Mouse (Mus musculus) forebrain, embryonic 14.5 days (tissue): ENCODE data around the gene Fut2. TPM values are rescaled to one million over a fixed set of nuclear protein-coding genes. Genes with fewer than 3 reads are reported as not detected.

Experiments
- ATAC-seq: fragments of 200-750 bp; cut with Nextera tagmentation; 2 replicates; pipeline ENCODE4 v1.8.0; 2017; ENCODE audit warnings: mild to moderate bottlenecking, moderate library complexity
- DNase-seq: peaks from one replicate; pipeline ENCODE4 v3.0.0-alpha.2; 2015; ENCODE audit warnings: low spot score
- H3K27ac ChIP-seq: fragments of 300-500 bp; sonication (generic); 2 replicates; pipeline ENCODE4 v1.5.1; 2014; ENCODE audit warnings: low read depth, mild to moderate bottlenecking, control low read depth, low read length, moderate library complexity
- H3K27me3 ChIP-seq: fragments of 300-500 bp; sonication (generic); replicated peaks from 2 replicates; pipeline ENCODE4 v1.6.1; 2014; ENCODE audit warnings: low read length, control low read depth, mixed read lengths; ENCODE audit not compliant: control insufficient read depth, insufficient read depth
- H3K36me3 ChIP-seq: fragments of 300-500 bp; sonication (generic); 2 replicates; pipeline ENCODE4 v1.6.1; 2014; ENCODE audit warnings: low read length, control low read depth; ENCODE audit not compliant: control insufficient read depth, insufficient read depth
- H3K4me1 ChIP-seq: fragments of 300-500 bp; sonication (generic); 2 replicates; pipeline ENCODE4 v1.6.1; 2014; ENCODE audit warnings: antibody characterized with exemption, low read length, control low read depth; ENCODE audit not compliant: control insufficient read depth, insufficient read depth
- H3K4me2 ChIP-seq: fragments of 300-500 bp; sonication (generic); 2 replicates; pipeline ENCODE4 v1.6.1; 2014; ENCODE audit warnings: mild to moderate bottlenecking, control low read depth, low read length
- H3K4me3 ChIP-seq: fragments of 300-500 bp; sonication (generic); 2 replicates; pipeline ENCODE4 v1.5.1; 2014; ENCODE audit warnings: low read depth, low read length, control low read depth
- H3K9ac ChIP-seq: fragments of 300-500 bp; sonication (generic); 2 replicates; pipeline ENCODE4 v1.6.1; 2014; ENCODE audit warnings: mild to moderate bottlenecking, low read length, control low read depth, moderate library complexity
- H3K9me3 ChIP-seq: fragments of 300-500 bp; sonication (generic); replicated peaks from 2 replicates; pipeline ENCODE4 v1.6.1; 2016; ENCODE audit warnings: low read length, control low read depth, mixed read lengths; ENCODE audit not compliant: control insufficient read depth
- WGBS: fragments of 180-500 bp; shearing (Covaris S2); extraction: QIAGEN DNeasy Blood & Tissue Kit; methylation state at CpG from one replicate; pipeline ENCODE4 v1.1.7; 2014; 5-methylcytosine and 5-hydroxymethylcytosine counted together
- polyA plus RNA-seq: library from polyadenylated mRNA; unstranded; fragments of >200 nt; fragmentation: Nextera tagmentation; extraction: Ambion mirVana; gene quantifications from 2 replicates; pipeline ENCODE4 v1.2.1, GENCODE M21; 2014

The Fut2 gene
- polyA plus RNA-seq, 1 experiment from 2014 or later, result 0.11 TPM

- H3K4me2 ChIP-seq, result no peak overlapping the region
- WGBS, result 20% methylated on average over 6 of the region's 6 CpGs
- no peaks in the 10 kb centered on the region for H3K9me3 ChIP-seq
- H3K4me3 ChIP-seq, result no peak overlapping the region
- no peak for DNase-seq
- no peaks in the 10 kb centered on the region for H3K4me1 ChIP-seq
- H3K36me3 ChIP-seq, result no peaks in the 10 kb centered on the region
- H3K27ac ChIP-seq, result no peak overlapping the region
- no peak overlapping the region for H3K9ac ChIP-seq
- no peak for ATAC-seq
- H3K27me3 ChIP-seq, result peaks cover 20% of the 10 kb centered on the region
Observed at GRCm38 (mm10) chr7:45616277-45616676, 49.9 kb downstream of the Fut2 start.

GRCm38 (mm10) chr7:45609511-45609910 lies 56.7 kb downstream of the Fut2 start:
- no peak for ATAC-seq

DNA sequence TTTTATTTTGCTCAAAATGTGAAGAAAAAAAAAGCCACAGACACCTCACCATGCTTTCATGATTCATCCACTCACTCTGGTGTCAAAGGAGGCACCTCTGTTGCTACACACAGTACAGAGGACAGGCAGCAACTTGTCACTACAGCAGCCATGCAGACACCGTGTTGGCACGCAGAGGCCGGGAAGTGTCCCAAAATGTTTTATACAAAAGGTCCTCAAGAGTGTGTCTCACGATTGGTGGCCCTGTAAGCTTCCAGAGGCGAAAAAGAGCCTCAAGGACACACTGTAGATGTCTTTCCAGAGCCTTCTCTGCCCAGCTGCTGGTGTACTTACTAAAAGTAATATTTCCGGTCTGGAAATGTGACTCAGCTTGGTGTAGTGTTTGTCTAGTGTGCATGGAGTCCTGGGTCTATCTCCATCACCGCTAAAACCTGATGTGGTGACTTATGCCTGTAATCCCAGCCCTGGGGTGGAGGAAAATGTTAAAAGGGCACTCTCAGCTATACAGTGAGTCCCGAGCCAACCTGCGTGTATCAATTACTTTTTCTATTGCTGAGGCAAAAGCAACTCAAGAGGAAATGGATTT lies 60.4 kb downstream of the Fut2 start:
- 82% methylated on average over 9 of the region's 9 CpGs for WGBS
- Histone ChIP-seq H3K9me3 (no peaks in the 10 kb centered on the region), H3K4me2 (no peak overlapping the region), H3K27me3 (no peaks in the 10 kb centered on the region), H3K27ac (no peak overlapping the region), H3K4me1 (no peaks in the 10 kb centered on the region), H3K36me3 (no peaks in the 10 kb centered on the region), H3K4me3 (no peak overlapping the region), H3K9ac (no peak overlapping the region)
- DNase-seq (no peak), ATAC-seq (no peak)

More at GRCm38 (mm10) chr7:45609511-45609910, 56.7 kb downstream of the Fut2 start:
- no peak overlapping the region for H3K4me3 ChIP-seq
- H3K4me2 ChIP-seq, result no peak overlapping the region
- no peaks in the 10 kb centered on the region for H3K27me3 ChIP-seq
- no peak overlapping the region for H3K9ac ChIP-seq
- no peaks in the 10 kb centered on the region for H3K4me1 ChIP-seq
- H3K9me3 ChIP-seq, result no peaks in the 10 kb centered on the region
- 82% methylated on average over 1 of the region's 1 CpGs for WGBS
- no peaks in the 10 kb centered on the region for H3K36me3 ChIP-seq
- DNase-seq, result no peak
- no peak overlapping the region for H3K27ac ChIP-seq

GRCm38 (mm10) chr7:45598960-45599879 lies 67.0 kb downstream of the Fut2 start:
- no peaks in the 10 kb centered on the region for H3K27me3 ChIP-seq
- H3K36me3 ChIP-seq, result no peaks in the 10 kb centered on the region
- H3K4me3 ChIP-seq, result no peak overlapping the region
- DNase-seq (no peak), ATAC-seq (no peak)
- H3K4me2 ChIP-seq, result no peak overlapping the region
- no peak overlapping the region for H3K27ac ChIP-seq
- no peaks in the 10 kb centered on the region for H3K9me3 ChIP-seq
- 47% methylated on average over 18 of the region's 18 CpGs for WGBS
- H3K9ac ChIP-seq, result no peak overlapping the region
- H3K4me1 ChIP-seq, result no peaks in the 10 kb centered on the region

Other genes with a start within 250 kb of the Fut2 start
- 0.46 TPM in 1 of 2 replicates, not detected in the other for gene Lhb, start 245.6 kb downstream of the Fut2 start, polyA plus RNA-seq
- gene Gys1, start 231.6 kb downstream of the Fut2 start, polyA plus RNA-seq, result 13.4 and 15.5 TPM in 2 replicates
- gene Ruvbl2, start 228.3 kb downstream of the Fut2 start, polyA plus RNA-seq, result 144 and 153 TPM in 2 replicates
- 6,238 and 6,800 TPM in 2 replicates for gene Ftl1, start 206.5 kb downstream of the Fut2 start, polyA plus RNA-seq
- gene Bax, start 199.5 kb downstream of the Fut2 start, polyA plus RNA-seq, result 163 and 168 TPM in 2 replicates
- gene Tulp2, start 184.5 kb downstream of the Fut2 start, polyA plus RNA-seq, result 0.15 TPM in 1 of 2 replicates, not detected in the other
- gene Gm45808, start 179.6 kb downstream of the Fut2 start, polyA plus RNA-seq, result not detected in 2 replicates
- 1.4 and 1.6 TPM in 2 replicates for gene Dhdh, start 177.6 kb downstream of the Fut2 start, polyA plus RNA-seq
- gene Nucb1, start 156.0 kb downstream of the Fut2 start, polyA plus RNA-seq, result 69.0 and 96.5 TPM in 2 replicates
- 13.1 and 19.3 TPM in 2 replicates for gene Ppp1r15a, start 140.1 kb downstream of the Fut2 start, polyA plus RNA-seq
- 0.76 and 1.2 TPM in 2 replicates for gene Plekha4, start 140.1 kb downstream of the Fut2 start, polyA plus RNA-seq
- 0.17 and 0.22 TPM in 2 replicates for gene Hsd17b14, start 111.5 kb downstream of the Fut2 start, polyA plus RNA-seq
- gene Bcat2, start 96.2 kb downstream of the Fut2 start, polyA plus RNA-seq, result 19.6 and 20.1 TPM in 2 replicates
- not detected in 2 replicates for gene Fgf21, start 50.9 kb downstream of the Fut2 start, polyA plus RNA-seq
- not detected in 2 replicates for gene Fut1, start 49.1 kb downstream of the Fut2 start, polyA plus RNA-seq
- not detected in 2 replicates for gene Izumo1, start 44.6 kb downstream of the Fut2 start, polyA plus RNA-seq
- gene Rasip1, start 38.9 kb downstream of the Fut2 start, polyA plus RNA-seq, result 7.3 and 9.7 TPM in 2 replicates
- gene Mamstr, start 26.4 kb downstream of the Fut2 start, polyA plus RNA-seq, result 1.3 and 1.9 TPM in 2 replicates
- gene Ntn5, start 17.6 kb upstream of the Fut2 start, polyA plus RNA-seq, result 0.28 and 0.41 TPM in 2 replicates
- gene Sec1, start 28.0 kb upstream of the Fut2 start, polyA plus RNA-seq, result 0.06 and 0.38 TPM in 2 replicates
- gene Car11, start 33.4 kb upstream of the Fut2 start, polyA plus RNA-seq, result 22.5 and 22.8 TPM in 2 replicates
- gene Dbp, start 38.7 kb upstream of the Fut2 start, polyA plus RNA-seq, result 3.6 and 3.7 TPM in 2 replicates
- gene Rpl18, start 49.1 kb upstream of the Fut2 start, polyA plus RNA-seq, result 727 and 966 TPM in 2 replicates
- 16.3 and 19.7 TPM in 2 replicates for gene Sphk2, start 51.6 kb upstream of the Fut2 start, polyA plus RNA-seq
- gene Fam83e, start 54.8 kb upstream of the Fut2 start, polyA plus RNA-seq, result 0.11 and 0.15 TPM in 2 replicates
- gene Spaca4, start 59.4 kb upstream of the Fut2 start, polyA plus RNA-seq, result not detected in 2 replicates
- gene Lmtk3, start 117.3 kb upstream of the Fut2 start, polyA plus RNA-seq, result 11.8 and 18.4 TPM in 2 replicates
- gene Sult2b1, start 118.3 kb upstream of the Fut2 start, polyA plus RNA-seq, result 4.0 and 5.4 TPM in 2 replicates
- gene Cyth2, start 148.2 kb upstream of the Fut2 start, polyA plus RNA-seq, result 286 TPM in 2 replicates
- 0.41 and 0.78 TPM in 2 replicates for gene Kcnj14, start 158.4 kb upstream of the Fut2 start, polyA plus RNA-seq
- gene Grwd1, start 164.6 kb upstream of the Fut2 start, polyA plus RNA-seq, result 45.2 and 46.7 TPM in 2 replicates
- 104 and 111 TPM in 2 replicates for gene Kdelr1, start 206.4 kb upstream of the Fut2 start, polyA plus RNA-seq
- gene Grin2d, start 212.0 kb upstream of the Fut2 start, polyA plus RNA-seq, result 0.52 and 0.77 TPM in 2 replicates
- gene Syngr4, start 230.3 kb upstream of the Fut2 start, polyA plus RNA-seq, result 0.51 and 0.55 TPM in 2 replicates
- gene Tmem143, start 230.5 kb upstream of the Fut2 start, polyA plus RNA-seq, result 5.1 and 6.2 TPM in 2 replicates